Mouse (Mus musculus) layer of hippocampus, postnatal 36 days (tissue): ENCODE data around the gene Arhgef11. TPM values are rescaled to one million over a fixed set of nuclear protein-coding genes. Genes with fewer than 3 reads are reported as not detected.

Experiments used
- DNase-seq, 2 experiments: peaks; one replicate each; pipeline ENCODE4 v3.0.0; 2022
- microRNA-seq, 2 experiments: library from miRNA; unstranded; fragments of <30 nt; microRNA quantifications; one replicate each; pipeline ENCODE4 v1.2.0; 2021
- total RNA-seq, 2 experiments: library from RNA; stranded (reverse); gene quantifications; 2 replicates each; pipeline ENCODE4 v1.2.3; 2021

Arhgef11 gene
- total RNA-seq, 2 experiments from 2014 or later, result 60.5 to 62.4 TPM

- no peak for DNase-seq
These were observed 145.8 kb downstream of the Arhgef11 start for GRCm38 (mm10) chr3:87763202-87763601.

DNA sequence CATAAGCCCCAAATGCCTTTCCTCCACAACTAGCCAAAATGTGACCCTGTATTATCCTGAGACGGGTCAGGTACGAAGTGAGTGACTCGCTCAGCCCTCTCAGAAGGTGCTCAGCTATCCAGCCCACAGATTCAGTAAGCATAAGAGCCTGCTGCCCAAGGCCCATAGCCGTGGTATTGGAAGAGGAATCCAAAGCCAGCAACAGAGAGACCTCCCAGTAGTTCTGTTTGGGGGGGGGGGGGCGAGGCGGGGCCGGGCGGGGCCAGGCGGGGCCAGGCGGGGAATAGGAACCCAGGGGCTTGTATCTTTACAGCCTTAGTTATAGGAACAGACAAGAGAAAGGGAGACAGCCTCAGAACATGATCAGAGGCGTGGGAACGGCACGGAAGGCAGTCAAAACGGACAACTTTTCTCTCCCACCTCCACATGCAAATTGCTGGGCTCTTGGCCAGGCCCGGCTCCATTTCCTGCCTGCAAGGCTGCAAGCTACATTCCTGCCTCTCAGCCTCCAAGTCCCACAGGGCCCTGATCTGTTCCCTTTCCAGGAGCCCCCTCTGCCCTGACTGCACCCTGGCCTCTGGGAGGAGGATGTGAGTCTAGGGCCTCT is 146.4 kb downstream of the Arhgef11 start:
- DNase-seq, result peak; percentile 82 to 84

DNA sequence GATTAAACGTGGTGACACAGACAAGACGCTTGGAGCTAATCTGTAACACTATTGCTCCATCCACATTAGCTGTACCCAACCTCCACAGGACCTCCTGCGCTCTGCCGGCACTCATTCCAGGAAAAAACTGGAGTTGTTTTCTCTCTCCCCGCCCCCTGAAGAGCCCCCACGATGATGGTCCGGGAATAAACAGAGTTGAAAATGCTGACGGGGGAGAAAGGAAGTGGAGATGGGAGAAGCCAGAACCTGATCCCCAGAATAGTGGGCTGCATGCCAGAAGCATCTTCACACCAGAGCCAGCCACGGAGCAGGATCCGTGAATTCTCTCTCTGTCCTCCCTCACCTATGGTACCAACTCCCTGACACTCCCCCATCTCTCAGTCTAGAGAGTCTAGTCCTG is 147.1 kb downstream of the Arhgef11 start:
- no peak for DNase-seq

DNA sequence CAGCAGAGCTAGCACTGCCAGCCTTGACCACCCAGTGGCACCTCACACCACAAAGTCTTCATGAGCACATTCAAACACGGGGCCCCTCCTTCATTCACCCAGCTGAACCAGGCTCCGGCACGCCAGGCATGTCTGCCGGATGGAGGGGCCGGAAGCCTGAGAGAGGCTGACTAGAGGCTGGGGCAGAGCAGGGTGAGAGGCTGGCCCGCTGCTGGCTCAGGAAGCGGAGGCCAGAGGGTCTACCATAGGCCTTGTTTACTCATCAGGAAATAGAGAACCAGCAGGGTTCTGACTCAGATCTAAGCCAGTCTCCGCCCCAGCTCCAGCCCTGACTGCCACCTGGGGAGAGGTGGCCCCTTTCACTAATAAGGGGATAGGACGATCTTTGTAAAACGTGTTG is 147.7 kb downstream of the Arhgef11 start:
- DNase-seq, result no peak

- DNase-seq, result no peak
These were observed 148.4 kb downstream of the Arhgef11 start for GRCm38 (mm10) chr3:87765631-87766283.

DNA sequence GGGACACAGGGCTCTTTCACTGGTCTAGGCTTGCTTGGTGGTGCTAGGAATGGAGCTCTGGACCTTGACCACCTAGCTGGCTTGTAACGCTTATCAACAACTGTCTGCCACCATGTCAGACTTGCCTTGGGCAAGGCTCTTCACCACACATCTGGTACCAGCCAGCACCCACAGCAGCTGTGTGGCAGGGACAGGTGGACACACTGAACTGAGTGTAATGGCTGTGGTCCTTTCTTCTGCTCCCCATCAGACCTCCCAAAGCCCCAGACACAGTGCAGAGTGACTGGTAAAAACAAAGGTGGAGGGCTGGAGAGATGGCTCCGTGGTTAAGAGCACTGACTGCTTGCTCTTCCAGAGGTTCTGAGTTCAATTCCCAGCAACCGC is 148.9 kb downstream of the Arhgef11 start:
- no peak for DNase-seq

- DNase-seq, result no peak
These were observed 150.4 kb downstream of the Arhgef11 start for GRCm38 (mm10) chr3:87767764-87768163.

DNA sequence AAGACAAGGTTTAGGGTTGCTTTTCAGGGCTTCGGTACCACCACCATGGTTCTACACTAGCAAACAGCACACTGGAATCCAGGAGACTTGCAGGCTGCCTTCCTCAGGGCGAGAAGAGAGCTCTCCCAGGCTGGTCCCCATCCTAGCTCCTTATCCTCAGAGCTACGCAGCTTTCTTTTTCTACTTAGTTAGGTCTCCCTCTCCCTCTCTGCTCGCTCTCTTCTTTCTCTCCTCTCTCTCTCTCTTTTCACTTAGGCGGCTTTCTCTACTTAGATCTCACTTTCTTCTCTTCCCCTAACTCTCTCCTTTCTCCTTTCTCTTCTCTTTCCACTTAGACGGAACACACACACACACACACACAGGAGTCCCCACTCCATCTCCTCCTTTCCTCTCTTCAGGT is 151.1 kb downstream of the Arhgef11 start:
- no peak for DNase-seq

- peak; percentile 39 to 44 for DNase-seq
These were observed 151.5 kb downstream of the Arhgef11 start for GRCm38 (mm10) chr3:87768844-87769243.

- no peak for DNase-seq
These were observed 152.1 kb downstream of the Arhgef11 start for GRCm38 (mm10) chr3:87769506-87769905.

- no peak for DNase-seq
These were observed 152.9 kb downstream of the Arhgef11 start for GRCm38 (mm10) chr3:87770280-87770679.

GRCm38 (mm10) chr3:87771088-87771487 is 153.7 kb downstream of the Arhgef11 start:
- no peak for DNase-seq

GRCm38 (mm10) chr3:87778283-87778682 is 160.9 kb downstream of the Arhgef11 start:
- DNase-seq, result no peak

- DNase-seq, result no peak
These were observed 161.7 kb downstream of the Arhgef11 start for GRCm38 (mm10) chr3:87779086-87779485.

GRCm38 (mm10) chr3:87783282-87784023 is 166.1 kb downstream of the Arhgef11 start:
- no peak for DNase-seq

GRCm38 (mm10) chr3:87785156-87785555 is 167.8 kb downstream of the Arhgef11 start:
- DNase-seq, result no peak

- DNase-seq, result no peak
These were observed 168.4 kb downstream of the Arhgef11 start for GRCm38 (mm10) chr3:87785626-87786214.

Small RNA genes within 50 kb of the gene (microRNA-seq; reads per million reads assigned to microRNA genes)
- gene Gm24109, result 0 reads per million in 2 experiments

Other genes with a start within 250 kb of the Arhgef11 start
- under 1 TPM in 1 of 2 experiments, not detected in 1; 0.38 TPM for gene Fcrl1, start 241.2 kb upstream of the Arhgef11 start, total RNA-seq
- gene Fcrl5, start 181.8 kb upstream of the Arhgef11 start, total RNA-seq, result not detected
- gene Etv3, start 92.2 kb upstream of the Arhgef11 start, total RNA-seq, result 10 to 100 TPM; 23.2 TPM
- gene Lrrc71, start 131.1 kb downstream of the Arhgef11 start, total RNA-seq, result 1 to 10 TPM in 1 of 2 experiments, under 1 TPM in 1; 0.40 to 1.6 TPM
- under 1 TPM in 1 of 2 experiments, not detected in 1; 0.12 TPM for gene Ntrk1, start 177.6 kb downstream of the Arhgef11 start, total RNA-seq
- gene Insrr, start 179.4 kb downstream of the Arhgef11 start, total RNA-seq, result under 1 TPM; 0.15 TPM
- 10 to 100 TPM in 1 of 2 experiments, 1 to 10 TPM in 1; 8.0 to 10.4 TPM for gene Pear1, start 206.7 kb downstream of the Arhgef11 start, total RNA-seq
- gene Sh2d2a, start 229.2 kb downstream of the Arhgef11 start, total RNA-seq, result not detected